Mouse (Mus musculus): ENCODE measurements around the gene Fabp1. TPM values are rescaled to one million over a fixed set of nuclear protein-coding genes. Genes with fewer than 3 reads are reported as not detected.

Gene Fabp1
- polyA plus RNA-seq, 1 experiment from 2014 or later, result 0.43 TPM

- no peak for ATAC-seq (ENCODE audit: low FRiP score, low TSS enrichment)
- H3K36me3 ChIP-seq (ENCODE audit: control insufficient read depth, insufficient read depth, low read length), result no peaks in the 10 kb centered on the region
- H3K9me3 ChIP-seq (ENCODE audit: control insufficient read depth, low read length), result no peaks in the 10 kb centered on the region
- no peak overlapping the region for H3K9ac ChIP-seq (ENCODE audit: low read depth, low read length)
- 100% methylated on average over 1 of the region's 1 CpGs for WGBS
- no peak overlapping the region for H3K4me2 ChIP-seq (replicated peaks; ENCODE audit: low read depth, low read length)
- H3K4me1 ChIP-seq (ENCODE audit: control insufficient read depth, insufficient read depth, low read length), result no peaks in the 10 kb centered on the region
- H3K27ac ChIP-seq (ENCODE audit: low read depth, low read length), result no peak overlapping the region
- H3K27me3 ChIP-seq (ENCODE audit: control insufficient read depth, insufficient read depth, low read length), result no peaks in the 10 kb centered on the region
- no peak overlapping the region for H3K4me3 ChIP-seq (ENCODE audit: low read length)
Measured at GRCm38 (mm10) chr6:71248420-71248819, 48.8 kb downstream of the Fabp1 start.

- WGBS, result 73% methylated on average over 3 of the region's 3 CpGs
- H3K4me2 ChIP-seq (replicated peaks; ENCODE audit: low read depth, low read length), result no peak overlapping the region
- H3K9me3 ChIP-seq (ENCODE audit: control insufficient read depth, low read length), result no peaks in the 10 kb centered on the region
- no peak overlapping the region for H3K9ac ChIP-seq (ENCODE audit: low read depth, low read length)
- H3K36me3 ChIP-seq (ENCODE audit: control insufficient read depth, insufficient read depth, low read length), result no peaks in the 10 kb centered on the region
- H3K4me3 ChIP-seq (ENCODE audit: low read length), result no peak overlapping the region
- no peak for ATAC-seq (ENCODE audit: low FRiP score, low TSS enrichment)
- no peaks in the 10 kb centered on the region for H3K27me3 ChIP-seq (ENCODE audit: control insufficient read depth, insufficient read depth, low read length)
- no peak overlapping the region for H3K27ac ChIP-seq (ENCODE audit: low read depth, low read length)
- H3K4me1 ChIP-seq (ENCODE audit: control insufficient read depth, insufficient read depth, low read length), result no peaks in the 10 kb centered on the region
Measured at GRCm38 (mm10) chr6:71249615-71250014, 50.0 kb downstream of the Fabp1 start.

DNA sequence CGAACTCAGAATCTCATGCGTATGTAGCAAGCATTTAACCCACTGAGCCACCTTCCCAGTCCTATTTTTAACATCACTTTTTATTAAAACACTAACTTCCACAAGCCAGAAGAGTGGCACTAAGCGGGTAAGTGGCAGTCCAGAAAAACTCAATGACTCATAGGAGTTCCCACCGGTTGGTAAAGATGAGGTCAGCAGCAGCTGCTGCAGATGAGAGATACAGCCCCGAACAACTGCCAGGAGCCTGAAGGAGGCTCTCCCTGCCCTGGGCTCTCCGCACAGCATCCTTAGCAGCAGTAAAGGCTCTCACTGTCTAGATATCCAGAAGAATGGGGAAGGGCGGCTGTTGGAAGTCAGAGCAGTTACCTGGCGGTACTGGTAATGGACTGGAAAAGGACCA lies 51.3 kb downstream of the Fabp1 start:
- Histone ChIP-seq H3K4me3 (ENCODE audit: low read length) (no peak overlapping the region), H3K4me1 (ENCODE audit: control insufficient read depth, insufficient read depth, low read length) (no peaks in the 10 kb centered on the region), H3K9ac (ENCODE audit: low read depth, low read length) (no peak overlapping the region), H3K4me2 (replicated peaks; ENCODE audit: low read depth, low read length) (no peak overlapping the region), H3K27ac (ENCODE audit: low read depth, low read length) (no peak overlapping the region), H3K27me3 (ENCODE audit: control insufficient read depth, insufficient read depth, low read length) (no peaks in the 10 kb centered on the region), H3K36me3 (ENCODE audit: control insufficient read depth, insufficient read depth, low read length) (no peaks in the 10 kb centered on the region), H3K9me3 (ENCODE audit: control insufficient read depth, low read length) (no peaks in the 10 kb centered on the region)
- WGBS, result 84% methylated on average over 8 of the region's 8 CpGs
- no peak for ATAC-seq (ENCODE audit: low FRiP score, low TSS enrichment)

GRCm38 (mm10) chr6:71254456-71254855 lies 54.8 kb downstream of the Fabp1 start:
- WGBS, result 90% methylated on average over 6 of the region's 6 CpGs
- H3K27me3 ChIP-seq (ENCODE audit: control insufficient read depth, insufficient read depth, low read length), result no peaks in the 10 kb centered on the region
- H3K27ac ChIP-seq (ENCODE audit: low read depth, low read length), result no peak overlapping the region
- no peak overlapping the region for H3K4me3 ChIP-seq (ENCODE audit: low read length)
- no peaks in the 10 kb centered on the region for H3K9me3 ChIP-seq (ENCODE audit: control insufficient read depth, low read length)
- no peak overlapping the region for H3K4me2 ChIP-seq (replicated peaks; ENCODE audit: low read depth, low read length)
- no peaks in the 10 kb centered on the region for H3K4me1 ChIP-seq (ENCODE audit: control insufficient read depth, insufficient read depth, low read length)
- no peaks in the 10 kb centered on the region for H3K36me3 ChIP-seq (ENCODE audit: control insufficient read depth, insufficient read depth, low read length)
- no peak overlapping the region for H3K9ac ChIP-seq (ENCODE audit: low read depth, low read length)
- no peak for ATAC-seq (ENCODE audit: low FRiP score, low TSS enrichment)

Other genes with a start within 250 kb of the Fabp1 start
- not detected in 2 replicates for gene Foxi3, start 243.3 kb upstream of the Fabp1 start, polyA plus RNA-seq (2014; fragmentation: Nextera tagmentation; extraction: Ambion mirVana)
- gene Thnsl2, start 55.4 kb upstream of the Fabp1 start, polyA plus RNA-seq (2014; fragmentation: Nextera tagmentation; extraction: Ambion mirVana), result 21.4 and 25.7 TPM in 2 replicates
- 52.2 and 53.3 TPM in 2 replicates for gene Krcc1, start 71.8 kb downstream of the Fabp1 start, polyA plus RNA-seq (2014; fragmentation: Nextera tagmentation; extraction: Ambion mirVana)
- gene Smyd1, start 122.4 kb downstream of the Fabp1 start, polyA plus RNA-seq (2014; fragmentation: Nextera tagmentation; extraction: Ambion mirVana), result 0.17 and 0.19 TPM in 2 replicates
- gene Cd8b1, start 123.0 kb downstream of the Fabp1 start, polyA plus RNA-seq (2014; fragmentation: Nextera tagmentation; extraction: Ambion mirVana), result 0.13 TPM in 1 of 2 replicates, not detected in the other
- not detected in 2 replicates for gene Cd8a, start 173.6 kb downstream of the Fabp1 start, polyA plus RNA-seq (2014; fragmentation: Nextera tagmentation; extraction: Ambion mirVana)
- 11.2 and 13.0 TPM in 2 replicates for gene Rmnd5a, start 240.8 kb downstream of the Fabp1 start, polyA plus RNA-seq (2014; fragmentation: Nextera tagmentation; extraction: Ambion mirVana)